In genomic region chr15:86188746-86189470, GRCm38 (mm10) we compare ENCODE assay signal across 8 mouse cellular contexts. TPM values are rescaled to one million over a fixed set of nuclear protein-coding genes. Genes with fewer than 3 reads are reported as not detected.
A peak's percentile ranks its signal among the peaks of the same experiment; 100 is the strongest.
DNase-seq lines count a peak whose midpoint lies in the region; ATAC-seq and TF ChIP-seq lines count a peak whose summit lies in the region.

No protein-coding gene starts in this region.

- peak overlapping the region; percentile 23 for H3K4me3 ChIP-seq in bone marrow macrophage, adult 2 months (ENCODE audit: insufficient read depth, low read length)
- no peak overlapping the region for H3K4me3 ChIP-seq in intestine, embryonic 15.5 days (replicated peaks)
- no peak overlapping the region for H3K4me3 ChIP-seq in liver, embryonic 16.5 days (ENCODE audit: low read depth, low read length)

- no peak overlapping the region for H3K9ac ChIP-seq in intestine, embryonic 15.5 days
- H3K9ac ChIP-seq in liver, embryonic 16.5 days (ENCODE audit: low read depth, low read length): no peak overlapping the region

- peaks cover 55% of the 10 kb centered on the region for H3K4me1 ChIP-seq in bone marrow macrophage, adult 2 months (ENCODE audit: control insufficient read depth, insufficient read depth, low read length)
- peaks cover 25% of the 10 kb centered on the region for H3K4me1 ChIP-seq in intestine, embryonic 15.5 days (replicated peaks)
- H3K4me1 ChIP-seq in liver, embryonic 16.5 days (ENCODE audit: control insufficient read depth, low read depth, low read length): peaks cover 3% of the 10 kb centered on the region; the same call in 1 of the 2 replicates

- 30% methylated on average over 10 of the region's 10 CpGs for WGBS in intestine, embryonic 15.5 days
- 39% methylated on average over 10 of the region's 10 CpGs for WGBS in liver, embryonic 16.5 days (ENCODE audit: insufficient replicate concordance)

- H3K27me3 ChIP-seq in intestine, embryonic 15.5 days (replicated peaks): no peaks in the 10 kb centered on the region
- H3K27me3 ChIP-seq in liver, embryonic 16.5 days (ENCODE audit: control insufficient read depth, insufficient read depth, low read depth, low read length): peaks cover 21% of the 10 kb centered on the region

- peak; percentile 57 to 61 for DNase-seq in left cerebral cortex, adult 18-20 months (ENCODE audit: low spot score in 2 of 2)
- no peak for DNase-seq in left cerebral cortex, adult 11 months (ENCODE audit: low spot score)
- peak; percentile 66 for DNase-seq in gastrocnemius, postnatal 10 days
- peak; percentile 89 for DNase-seq in skeletal muscle tissue, adult 2 months (ENCODE audit: low read depth, low spot score)
- no peak for DNase-seq in natural killer cell, adult 2 months (ENCODE audit: low spot score in 2 of 2)

- H3K36me3 ChIP-seq in intestine, embryonic 15.5 days: no peaks in the 10 kb centered on the region
- no peaks in the 10 kb centered on the region for H3K36me3 ChIP-seq in liver, embryonic 16.5 days (ENCODE audit: control insufficient read depth, insufficient read depth)

- peak overlapping the region; percentile 52 for H3K27ac ChIP-seq in bone marrow macrophage, adult 2 months (ENCODE audit: insufficient read depth, low read depth, low read length)
- H3K27ac ChIP-seq in intestine, embryonic 15.5 days: 0 out of 2 replicates have a peak overlapping the region, but pooled peaks have one; percentile 17
- no peak overlapping the region for H3K27ac ChIP-seq in liver, embryonic 16.5 days (ENCODE audit: low read length)

- no peak for TF ChIP-seq CTCF in bone marrow macrophage, adult 2 months (IDR thresholded peaks at IDR 0.05; ENCODE audit: low read depth, low read length)

- 0 out of 2 replicates have a peak, but pooled peaks have one; percentile 18 for ATAC-seq in intestine, embryonic 15.5 days
- ATAC-seq in liver, embryonic 16.5 days (ENCODE audit: low read depth): peak; percentile 7; the same call in 1 of the 2 replicates

- no peaks in the 10 kb centered on the region for H3K9me3 ChIP-seq in intestine, embryonic 15.5 days
- H3K9me3 ChIP-seq in liver, embryonic 16.5 days (replicated peaks; ENCODE audit: control insufficient read depth, low read length): no peaks in the 10 kb centered on the region

- no peak overlapping the region for H3K4me2 ChIP-seq in intestine, embryonic 15.5 days (replicated peaks)
- no peak overlapping the region for H3K4me2 ChIP-seq in liver, embryonic 16.5 days (ENCODE audit: low read depth, low read length)

- no peak for TF ChIP-seq POLR2A in bone marrow macrophage, adult 2 months (IDR thresholded peaks at IDR 0.05; ENCODE audit: borderline replicate concordance, low read depth, low read length)

RNA-seq across cellular contexts. Expression of gene Cerk, which starts 3.0 kb away (rescaled TPM):
- total RNA-seq in left cerebral cortex, adult 18-20 months (2021): 10 to 100 TPM; 57.3 to 58.8 TPM
- polyA plus RNA-seq in bone marrow macrophage, adult 2 months (2012; ENCODE audit: insufficient read depth, insufficient read length, missing spikeins): 103 and 111 TPM in 2 replicates
- total RNA-seq in gastrocnemius, postnatal 10 days (2021): 1 to 10 TPM; 8.0 to 9.5 TPM
- polyA plus RNA-seq in intestine, embryonic 15.5 days (2015; fragmentation: Nextera tagmentation; extraction: Ambion mirVana): 8.4 and 8.9 TPM in 2 replicates
- 4.7 and 4.8 TPM in 2 replicates for polyA plus RNA-seq in liver, embryonic 16.5 days (2015; fragmentation: Nextera tagmentation; extraction: Ambion mirVana)

RNA-seq across cellular contexts. Expression of gene Tbc1d22a, which starts 25.4 kb away (rescaled TPM):
- 10 to 100 TPM; 34.4 to 35.0 TPM for total RNA-seq in left cerebral cortex, adult 18-20 months (2021)
- 37.2 and 39.8 TPM in 2 replicates for polyA plus RNA-seq in bone marrow macrophage, adult 2 months (2012; ENCODE audit: insufficient read depth, insufficient read length, missing spikeins)
- 10 to 100 TPM; 12.2 to 15.3 TPM for total RNA-seq in gastrocnemius, postnatal 10 days (2021)
- polyA plus RNA-seq in intestine, embryonic 15.5 days (2015; fragmentation: Nextera tagmentation; extraction: Ambion mirVana): 10.0 and 10.9 TPM in 2 replicates
- polyA plus RNA-seq in liver, embryonic 16.5 days (2015; fragmentation: Nextera tagmentation; extraction: Ambion mirVana): 6.8 and 8.1 TPM in 2 replicates

Comparison
In these comparisons a context has a peak if more than half of its experiments do, and no peak if none do; other contexts are left out.
1. DNase-seq: peak in left cerebral cortex, adult 18-20 months (2 of 2), gastrocnemius, postnatal 10 days (single experiment) and skeletal muscle tissue, adult 2 months (single experiment); none in left cerebral cortex, adult 11 months (single experiment) and natural killer cell, adult 2 months (0 of 2).
2. RNA of gene Cerk, which starts 3.0 kb away (polyA plus RNA-seq): 103 to 111 TPM in bone marrow macrophage, adult 2 months; 8.4 to 8.9 TPM in intestine, embryonic 15.5 days and 4.7 to 4.8 TPM in liver, embryonic 16.5 days; every median in the first group is over 10 times any median in the second.